Mouse (Mus musculus): ENCODE data around the gene Slco3a1. TPM values are rescaled to one million over a fixed set of nuclear protein-coding genes. Genes with fewer than 3 reads are reported as not detected.
A peak's percentile ranks its signal among the peaks of the same experiment; 100 is the strongest.
"Not testable (repeated sequence)": the region's sequence is repeated elsewhere in the genome, so short reads cannot be mapped to it uniquely, and the experiment has no call there.

The Slco3a1 gene
- total RNA-seq, 2 experiments from 2014 or later, result 54.7 to 62.0 TPM

DNA sequence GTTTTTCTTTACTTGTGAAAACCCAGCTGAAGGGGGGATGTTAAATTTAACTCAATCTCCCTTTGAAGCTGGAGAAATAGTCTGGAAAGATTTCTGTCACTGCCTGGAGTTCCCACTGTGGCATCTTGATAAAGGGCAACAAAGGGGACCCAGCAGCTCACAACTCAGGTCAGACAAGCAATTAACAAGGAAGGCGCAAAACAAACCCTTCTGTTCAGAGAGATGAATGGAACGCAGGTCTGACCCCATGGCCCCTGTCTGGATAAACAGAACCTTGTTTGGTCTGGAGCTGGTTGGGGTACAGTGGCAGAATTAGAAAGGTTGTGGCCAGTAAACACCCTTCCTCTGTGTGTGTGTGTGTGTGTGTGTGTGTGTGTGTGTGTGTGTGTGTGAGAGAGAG, 106.8 kb downstream of the Slco3a1 start:
- intact Hi-C loops (cut with DNase I), result no loop called here
- DNase-seq, result no peak

DNA sequence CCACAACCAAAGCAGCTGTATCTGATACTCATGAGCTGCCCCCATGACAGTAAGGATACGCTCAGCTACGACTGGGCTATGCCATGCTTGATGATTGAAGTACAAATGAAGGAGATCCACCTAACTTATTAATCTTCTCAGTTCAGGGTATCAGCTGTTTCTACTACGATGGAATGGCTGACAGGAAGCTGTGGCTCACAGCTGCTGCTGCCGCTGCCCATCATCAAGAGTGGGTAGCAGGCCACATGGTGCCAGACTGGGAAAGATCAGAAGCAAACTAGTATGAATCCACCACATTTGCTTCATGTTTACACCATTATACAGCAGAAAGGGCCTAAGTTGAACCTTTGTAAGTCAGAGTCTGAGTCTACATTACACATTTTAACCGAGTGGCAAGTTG, 109.4 kb downstream of the Slco3a1 start:
- intact Hi-C loops (cut with DNase I), result no loop called here
- DNase-seq, result no peak

DNA sequence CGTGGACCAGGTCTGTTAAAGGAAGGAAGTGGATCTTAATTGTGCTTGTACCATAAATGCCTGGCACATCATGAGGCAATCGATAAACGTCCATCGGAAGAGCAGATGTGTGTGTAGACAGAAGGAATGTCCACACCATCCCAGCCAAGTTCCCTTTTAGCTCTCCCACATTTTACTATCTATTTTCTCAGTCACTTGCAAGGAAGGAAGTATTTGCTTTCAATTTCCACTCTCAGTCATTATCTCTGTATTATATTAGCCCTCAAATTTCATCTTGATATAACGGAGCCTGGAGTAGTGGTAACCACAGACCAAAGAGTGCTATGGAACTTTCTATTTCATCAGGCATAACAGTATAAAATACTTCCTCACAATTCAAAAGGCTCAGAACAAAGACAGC, 112.2 kb downstream of the Slco3a1 start:
- DNase-seq, result no peak
- intact Hi-C loops (cut with DNase I), result no loop called here

DNA sequence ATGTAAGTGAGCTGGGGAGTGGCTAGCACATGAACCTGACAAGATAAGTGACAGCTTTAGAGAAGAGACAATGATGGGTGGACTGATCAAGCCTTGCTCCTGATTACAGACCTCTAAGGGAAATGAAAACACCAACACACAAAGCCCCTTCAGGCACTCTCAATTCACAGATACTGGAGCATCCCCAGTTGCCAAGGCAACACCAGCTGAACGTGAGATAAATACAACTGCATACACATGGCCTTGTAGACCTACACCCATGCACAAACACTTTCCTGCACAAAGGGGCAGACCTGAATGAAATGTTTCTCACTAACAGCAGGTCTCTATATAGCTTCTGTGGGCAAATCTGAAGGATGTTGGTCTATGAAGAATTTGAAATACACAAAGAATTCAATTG, 117.0 kb downstream of the Slco3a1 start:
- DNase-seq, result no peak
- intact Hi-C loops (cut with DNase I), result no loop called here

DNA sequence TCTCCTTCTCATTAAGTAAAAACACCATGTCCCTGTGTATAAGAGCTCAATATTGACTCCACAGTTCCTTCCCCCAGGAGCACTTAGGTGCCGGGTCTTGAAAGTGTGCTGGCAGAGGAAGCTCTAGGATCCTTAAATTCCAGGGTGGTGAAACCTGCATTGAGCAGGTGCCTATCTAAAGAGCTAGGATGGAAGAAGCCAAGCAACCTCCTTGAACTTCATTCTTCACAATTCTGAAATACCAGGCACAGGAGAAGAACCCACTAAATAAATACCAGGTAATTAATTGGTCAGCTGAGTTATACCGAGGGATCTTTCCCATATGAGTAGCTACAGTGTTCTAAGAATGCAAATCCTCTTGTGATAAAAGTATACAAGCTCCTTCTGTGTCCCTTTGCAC, 117.9 kb downstream of the Slco3a1 start:
- intact Hi-C loops (cut with DNase I), result no loop called here
- DNase-seq, result no peak

DNA sequence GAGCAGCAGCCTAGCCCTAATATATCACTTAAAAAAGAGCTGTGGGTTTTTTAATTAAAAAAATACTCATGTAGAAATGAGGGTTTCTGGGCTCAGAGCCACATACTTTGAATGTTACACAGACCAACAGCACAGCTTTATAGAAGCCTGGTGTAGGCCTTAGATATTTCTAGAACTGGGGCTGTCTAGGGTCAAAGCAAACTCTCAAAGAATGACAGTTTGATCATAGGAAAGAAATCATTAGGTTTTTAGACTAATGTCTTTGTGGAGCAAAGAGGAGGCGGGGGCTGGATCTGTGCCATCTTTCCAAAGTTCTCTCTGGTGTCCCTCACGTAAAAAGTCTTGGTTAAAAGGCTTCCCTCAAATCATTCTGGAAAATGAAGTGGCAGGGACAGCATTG, 121.6 kb downstream of the Slco3a1 start:
- intact Hi-C loops (cut with DNase I), result no loop called here
- no peak for DNase-seq

DNA sequence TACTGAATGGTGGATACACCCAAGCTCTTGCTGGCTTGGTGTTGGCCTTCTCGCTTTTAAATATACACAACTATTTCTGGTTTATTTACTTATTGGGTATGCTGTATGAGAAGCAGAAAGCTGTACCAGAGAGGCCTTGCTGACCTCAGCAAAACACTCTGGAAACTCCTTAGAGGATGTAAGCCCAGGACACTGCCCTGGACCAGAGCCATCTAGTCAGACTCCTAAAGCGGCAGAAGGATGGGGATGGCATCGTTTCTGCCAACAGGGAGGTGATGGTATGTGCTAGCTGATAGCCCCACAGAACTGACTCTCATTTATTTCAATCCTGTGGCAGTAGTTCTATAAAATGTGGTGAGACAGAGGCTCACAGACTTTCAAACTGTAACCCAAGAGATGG, 125.3 kb downstream of the Slco3a1 start:
- DNase-seq, result no peak
- intact Hi-C loops (cut with DNase I), result no loop called here

DNA sequence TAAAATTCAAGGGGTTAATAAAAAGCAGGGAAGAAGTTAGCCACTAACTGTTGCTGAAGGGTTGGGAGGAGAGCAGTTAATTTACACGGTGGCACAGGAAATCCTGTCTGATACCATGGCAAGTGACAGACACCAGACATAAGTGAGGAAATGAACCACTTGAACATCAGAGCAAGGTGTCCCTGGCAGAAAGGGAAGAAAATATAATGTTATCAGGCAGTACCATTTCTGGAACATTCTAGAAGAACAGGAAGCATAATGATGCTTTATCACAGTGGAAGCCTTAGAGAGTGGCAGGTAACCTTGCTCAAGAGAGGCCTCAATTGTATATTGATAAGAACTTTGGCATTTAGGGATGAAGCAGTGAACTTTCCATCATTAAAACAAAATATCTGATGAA, 127.4 kb downstream of the Slco3a1 start:
- intact Hi-C loops (cut with DNase I), result no loop called here
- no peak for DNase-seq

DNA sequence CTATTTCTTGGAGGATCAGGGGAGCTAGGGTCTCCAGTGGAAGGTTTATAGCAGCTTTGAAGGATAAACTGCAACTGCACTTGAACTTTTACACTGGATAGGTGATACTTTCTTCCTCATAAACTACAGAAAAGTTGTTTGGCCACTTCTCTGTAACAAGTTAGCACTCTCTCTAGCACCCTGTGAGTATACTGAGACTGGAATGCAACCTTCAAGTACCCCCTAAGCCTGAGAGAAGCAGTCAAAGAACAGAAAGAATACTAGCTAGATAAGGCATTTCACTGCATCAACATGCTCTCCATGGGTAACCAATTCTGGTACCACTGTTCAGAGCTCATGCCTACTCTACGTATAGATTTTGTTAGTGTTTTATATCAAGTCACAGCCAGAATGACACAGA, 128.6 kb downstream of the Slco3a1 start:
- DNase-seq, result no peak
- intact Hi-C loops (cut with DNase I), result no loop called here

DNA sequence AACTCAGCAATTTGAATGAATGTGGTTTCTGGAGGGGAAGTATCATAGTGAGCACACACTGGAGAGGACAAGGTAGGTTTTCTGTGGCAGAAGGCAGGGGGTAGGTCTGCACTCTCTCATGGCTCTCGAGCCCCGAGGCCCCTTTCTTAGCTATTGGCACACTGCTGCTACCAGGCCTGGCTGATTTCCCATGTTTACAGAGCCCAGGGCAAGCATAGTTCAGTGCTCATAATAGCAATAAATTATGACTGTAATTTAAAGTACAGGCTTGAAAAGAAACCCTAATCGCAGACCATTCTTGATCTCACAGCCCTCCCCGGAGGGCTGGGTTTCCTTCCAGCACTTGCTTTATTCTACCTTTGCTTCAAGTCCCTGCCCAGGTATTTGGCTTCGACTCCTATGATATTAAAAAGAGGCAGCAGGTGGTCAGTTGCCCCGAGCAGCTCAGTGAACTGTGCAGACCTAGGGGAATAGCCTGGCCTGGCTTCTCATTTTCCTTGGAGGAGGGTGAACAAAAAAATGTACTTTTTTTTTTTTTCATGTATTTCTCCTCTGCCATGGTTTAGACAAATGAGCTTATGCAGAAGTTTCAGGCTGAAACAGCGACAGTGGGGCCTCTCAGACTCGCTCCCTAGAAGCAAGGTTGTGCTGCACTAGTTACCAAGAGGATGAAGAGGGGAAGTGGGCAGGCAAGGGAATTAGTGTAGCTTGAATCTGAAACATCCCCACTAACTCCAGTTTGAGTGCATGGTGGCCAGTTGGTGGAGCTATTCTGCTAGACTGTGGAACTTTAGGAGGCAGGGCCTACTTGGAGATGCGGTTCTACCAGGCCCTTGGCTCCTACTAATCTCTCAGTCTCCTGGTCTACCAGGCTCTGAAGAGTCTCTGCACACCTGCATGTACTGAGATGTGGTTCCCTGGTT, 130.4 kb downstream of the Slco3a1 start:
- intact Hi-C loops (cut with DNase I), result loop anchor here (2.0 to 5.0 kb wide), 2 partner anchors 47 to 128 kb away; partner anchors contain the start of gene Slco3a1
- peak in 1 of 2 experiments; percentile 37 for DNase-seq

DNA sequence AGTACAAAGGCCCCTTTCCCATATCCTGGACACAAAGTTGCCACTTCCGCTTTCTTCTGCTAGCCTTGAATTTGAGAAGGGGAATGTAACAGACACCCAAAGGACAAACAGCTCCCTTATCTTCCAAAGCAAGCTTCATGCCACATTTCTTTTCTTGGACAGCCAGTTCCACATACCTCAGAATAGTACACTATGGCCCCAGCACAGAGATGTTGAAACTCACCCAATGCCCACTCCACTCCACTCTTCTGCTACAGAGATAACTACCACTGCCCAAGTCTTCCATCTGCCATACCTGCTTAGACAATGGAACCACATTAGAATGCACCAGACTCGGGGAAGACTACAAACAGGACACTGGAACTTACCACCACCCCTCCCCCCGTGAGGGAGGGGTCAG, 131.3 kb downstream of the Slco3a1 start:
- intact Hi-C loops (cut with DNase I), result loop anchor here (2.0 to 5.0 kb wide), 2 partner anchors 47 to 129 kb away; partner anchors contain the start of gene Slco3a1
- peak in 1 of 2 experiments; percentile 13 for DNase-seq

DNA sequence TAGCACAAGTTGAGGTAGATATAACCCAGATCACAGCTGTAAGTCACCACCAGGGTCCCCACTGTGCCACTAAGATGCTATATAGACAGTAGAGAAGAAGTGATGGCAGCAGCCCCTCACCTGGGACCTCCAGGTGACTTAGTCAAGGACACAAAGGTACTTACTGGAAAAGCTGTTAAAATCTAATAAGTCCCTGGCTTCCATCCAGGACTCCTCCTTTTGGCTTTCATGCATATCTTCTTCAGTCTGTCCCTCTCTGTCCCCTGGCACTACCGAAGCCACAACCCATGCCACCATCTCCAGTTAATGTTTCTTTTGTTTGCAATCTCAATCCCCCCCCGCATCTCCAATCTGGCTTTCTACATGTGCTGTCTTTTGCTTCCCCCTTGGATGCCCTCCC, 131.8 kb downstream of the Slco3a1 start:
- DNase-seq, result no peak
- intact Hi-C loops (cut with DNase I), result loop anchor here (2.0 to 5.0 kb wide), 2 partner anchors 46 to 130 kb away; partner anchors contain the start of gene Slco3a1

DNA sequence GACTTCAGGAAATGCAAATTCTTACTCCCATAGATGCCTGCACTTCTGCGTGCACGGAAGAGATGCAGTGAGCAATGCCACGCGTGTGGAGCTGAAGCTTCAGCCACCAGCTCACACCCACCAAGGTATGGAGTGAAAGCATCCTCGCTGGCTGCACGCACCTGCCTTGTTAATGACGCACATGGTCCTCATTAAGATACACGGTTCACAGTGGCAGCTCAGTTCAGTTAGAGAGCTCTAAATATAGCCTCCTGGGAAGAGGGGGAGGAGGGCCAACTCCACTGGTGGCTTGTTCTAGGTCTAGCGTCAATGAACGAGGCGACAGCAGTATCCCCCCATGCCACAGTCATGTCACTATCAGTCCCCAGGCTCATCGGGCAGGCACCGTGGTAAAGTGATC, 132.6 kb downstream of the Slco3a1 start:
- peak; percentile 32 to 35 for DNase-seq
- intact Hi-C loops (cut with DNase I), result loop anchor here (2.0 to 5.0 kb wide), 2 partner anchors 45 to 130 kb away; partner anchors contain the start of gene Slco3a1

DNA sequence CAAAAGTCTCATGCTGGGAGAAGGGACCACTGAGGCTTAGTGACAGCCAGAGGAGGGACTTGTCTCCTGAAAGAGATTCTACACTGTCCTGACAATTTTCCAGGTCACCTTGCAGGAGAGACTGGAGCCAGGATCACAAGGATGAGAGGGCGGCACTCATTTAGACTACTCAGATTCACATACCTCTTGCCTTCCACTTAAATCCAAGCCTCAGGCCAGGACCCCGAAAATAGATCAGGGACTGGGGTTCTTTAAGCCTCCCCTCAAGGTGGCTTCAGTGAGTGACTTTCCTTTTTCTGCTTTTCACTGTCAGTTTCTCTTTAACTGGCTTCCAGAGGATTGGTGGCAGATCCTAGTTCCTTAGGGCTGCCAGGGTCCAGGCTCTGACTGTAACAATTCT, 133.0 kb downstream of the Slco3a1 start:
- intact Hi-C loops (cut with DNase I), result loop anchor here (5.0 kb wide), 1 partner anchor 131 kb away; the partner anchor contains the start of gene Slco3a1

DNA sequence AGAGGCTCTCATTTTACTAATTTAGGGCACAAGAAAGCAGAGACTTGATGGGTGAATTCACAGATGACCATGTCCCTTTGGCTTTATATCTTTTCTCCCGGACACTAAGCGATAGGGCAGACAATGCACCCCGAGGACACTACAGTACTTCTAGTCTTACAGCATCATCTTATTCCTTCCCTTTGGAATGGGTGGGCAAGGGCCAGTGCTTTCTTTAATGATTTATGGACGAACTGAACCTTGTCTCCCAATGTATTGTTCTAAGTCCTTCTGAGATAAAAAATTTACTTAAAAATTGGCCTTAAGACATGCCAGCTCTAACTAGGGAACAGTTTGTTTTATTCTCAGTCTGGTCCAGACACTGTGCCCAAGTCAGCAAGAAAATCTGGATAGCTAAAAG, 134.9 kb downstream of the Slco3a1 start:
- intact Hi-C loops (cut with DNase I), result loop anchor here (5.0 kb wide), 1 partner anchor 133 kb away; the partner anchor contains the start of gene Slco3a1
- DNase-seq, result no peak

More for the DNA sequence above, 133.0 kb downstream of the Slco3a1 start:
- no peak for DNase-seq

DNA sequence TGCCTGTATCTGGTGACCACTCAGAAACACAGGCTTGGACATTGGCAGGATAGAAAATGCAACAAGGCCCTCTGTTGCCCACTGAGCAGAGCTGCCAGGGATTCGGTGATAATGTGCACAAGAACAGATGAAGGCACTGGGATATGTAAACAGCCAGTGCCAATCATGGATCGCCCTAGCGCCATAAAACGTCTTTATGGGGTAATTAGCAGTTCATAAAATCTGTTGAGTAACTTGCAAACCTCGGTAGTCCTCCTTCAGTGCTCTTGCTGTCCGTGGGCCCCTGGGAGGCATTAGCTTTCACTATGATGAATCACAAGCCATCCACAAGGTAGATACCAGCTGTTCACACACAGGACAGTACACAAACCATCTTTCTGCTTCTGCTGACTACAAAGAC, 137.6 kb downstream of the Slco3a1 start:
- intact Hi-C loops (cut with DNase I), result no loop called here
- no peak for DNase-seq

DNA sequence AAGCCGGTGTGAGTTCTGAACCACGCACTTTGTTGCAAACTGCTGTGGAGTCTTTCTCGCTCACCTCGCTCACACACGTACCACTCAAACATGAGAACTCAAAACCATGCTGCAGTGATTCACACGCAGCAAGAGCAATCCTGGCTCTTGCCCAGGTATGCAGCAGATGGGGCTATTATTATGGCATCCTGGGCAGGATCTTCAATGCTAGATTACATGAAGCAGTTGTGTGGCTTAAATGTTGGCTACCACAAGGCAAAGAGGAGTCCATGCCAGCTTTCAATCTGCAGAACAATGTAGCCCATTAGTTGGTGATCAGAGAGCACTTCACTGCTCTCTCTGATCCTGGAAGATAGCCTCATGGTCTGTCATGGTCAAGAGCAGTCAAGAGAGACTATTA, 139.3 kb downstream of the Slco3a1 start:
- intact Hi-C loops (cut with DNase I), result no loop called here
- DNase-seq, result no peak

DNA sequence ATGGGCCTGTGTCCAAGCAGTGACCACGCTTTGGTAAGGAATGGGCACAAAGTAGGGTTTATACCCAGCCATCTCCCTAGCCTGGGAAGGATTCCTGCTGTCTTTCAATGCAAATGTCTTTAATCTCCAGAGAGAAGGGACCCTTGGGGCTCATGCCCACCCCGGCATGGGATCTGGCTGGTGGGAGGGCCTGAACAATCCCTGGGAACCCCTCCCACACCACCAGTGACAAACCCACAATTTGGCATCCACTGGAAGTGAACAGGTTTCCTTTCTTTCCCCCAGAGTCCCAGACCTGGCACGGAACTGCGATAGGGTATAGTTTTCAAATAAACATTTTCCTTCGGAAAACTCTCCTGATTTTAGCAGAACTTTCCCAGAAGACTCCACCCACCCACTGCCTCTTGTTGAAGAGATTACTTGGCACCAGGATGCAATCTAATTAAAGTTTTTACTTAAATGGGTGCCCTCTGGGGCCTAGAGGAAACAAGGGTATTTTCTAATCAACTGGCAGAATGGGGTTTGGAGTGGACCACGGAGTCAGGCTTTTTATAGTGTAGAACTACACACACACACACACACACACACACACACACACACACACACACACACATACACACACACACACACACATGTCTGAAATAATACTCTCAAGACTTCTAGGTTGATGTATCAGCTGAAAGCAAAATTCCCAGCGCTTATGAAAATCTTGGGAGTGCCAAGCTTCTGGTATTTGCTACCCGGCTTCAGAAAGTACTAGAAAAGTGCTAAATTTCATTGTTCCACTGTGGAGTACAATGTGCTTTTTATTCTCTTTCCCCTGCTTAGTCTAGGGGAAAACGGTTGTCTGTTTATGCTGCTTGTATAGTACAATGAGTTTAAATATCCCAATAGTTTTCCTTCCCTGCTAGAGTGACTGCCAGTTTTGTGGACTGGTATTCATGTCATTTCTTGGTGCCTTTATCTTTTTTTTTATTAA, 140.6 kb downstream of the Slco3a1 start:
- no peak for DNase-seq
- intact Hi-C loops (cut with DNase I), result no loop called here

DNA sequence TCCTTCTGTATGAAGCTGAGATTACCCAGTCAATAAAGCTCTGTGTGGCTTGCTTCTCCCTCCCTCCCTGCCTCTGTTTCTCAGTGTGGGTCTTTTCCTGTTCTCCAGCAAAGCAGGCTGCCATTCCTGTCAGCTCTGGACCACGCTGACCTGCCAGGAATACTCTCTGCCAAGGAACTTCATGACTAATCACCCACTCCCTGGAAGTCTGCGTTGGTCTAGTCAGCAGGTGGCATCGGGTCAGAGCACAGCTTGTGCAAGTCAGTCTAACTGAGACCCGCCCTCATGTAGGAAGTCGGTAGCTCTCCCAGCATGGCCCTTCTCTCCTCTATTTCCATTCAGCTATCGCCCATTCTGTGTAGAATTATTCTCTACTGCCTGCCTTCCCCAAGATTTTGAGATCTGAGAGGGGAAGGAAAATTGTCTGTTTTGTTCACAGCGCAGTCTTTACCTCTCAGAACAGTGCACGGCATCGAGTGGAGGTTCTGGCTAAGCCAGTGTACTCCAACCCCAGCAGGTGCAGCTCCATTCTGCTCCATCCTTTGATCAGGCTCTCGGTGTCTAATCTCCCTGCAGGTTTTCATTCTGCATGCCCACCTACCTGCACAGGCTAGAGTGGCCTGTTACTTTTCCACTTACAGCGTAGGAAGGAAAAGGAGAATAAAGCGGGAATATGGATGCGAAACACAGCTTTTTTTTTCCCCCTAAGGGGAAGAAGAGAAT, 145.8 kb downstream of the Slco3a1 start:
- intact Hi-C loops (cut with DNase I), result no loop called here
- peak; percentile 52 for DNase-seq

DNA sequence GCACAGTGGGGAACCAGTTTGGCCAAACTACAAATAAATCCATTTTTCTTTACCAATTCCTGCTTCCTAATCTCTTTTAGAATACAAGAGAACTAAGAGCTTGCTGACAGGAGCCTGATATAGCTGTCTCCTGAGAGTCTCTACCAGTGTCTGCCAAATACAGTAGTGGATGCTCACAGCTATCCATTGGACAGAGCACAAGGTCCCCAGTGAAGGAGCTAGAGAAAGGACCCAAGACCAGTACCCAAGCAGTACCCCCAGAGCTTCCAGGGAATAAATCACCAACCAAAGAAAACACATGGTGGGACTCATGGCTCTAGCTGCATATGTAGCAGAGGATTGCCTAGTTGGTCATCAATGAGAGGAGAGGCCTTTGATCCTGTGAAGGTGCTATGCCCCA, 146.7 kb downstream of the Slco3a1 start:
- DNase-seq; intact Hi-C loops (cut with DNase I): not testable (repeated sequence)

Measured in heart, postnatal 14 days (tissue).